Mouse (Mus musculus) lung, adult 2 months (tissue): ENCODE results near the gene Vdr.

Experiments
- CTCF ChIP-seq: fragments of 200-500 bp; IDR thresholded peaks from 2 replicates; pipeline ENCODE4 v1.5.1; 2011; ENCODE audit warnings: mild to moderate bottlenecking, low read length, control low read depth; ENCODE audit not compliant: insufficient read depth
- POLR2A ChIP-seq: fragments of 200-500 bp; IDR thresholded peaks from 2 replicates; pipeline ENCODE4 v1.6.1; 2011; ENCODE audit warnings: low read depth, mild to moderate bottlenecking, control low read depth, low read length, borderline replicate concordance; ENCODE audit errors: extremely low read depth

DNA sequence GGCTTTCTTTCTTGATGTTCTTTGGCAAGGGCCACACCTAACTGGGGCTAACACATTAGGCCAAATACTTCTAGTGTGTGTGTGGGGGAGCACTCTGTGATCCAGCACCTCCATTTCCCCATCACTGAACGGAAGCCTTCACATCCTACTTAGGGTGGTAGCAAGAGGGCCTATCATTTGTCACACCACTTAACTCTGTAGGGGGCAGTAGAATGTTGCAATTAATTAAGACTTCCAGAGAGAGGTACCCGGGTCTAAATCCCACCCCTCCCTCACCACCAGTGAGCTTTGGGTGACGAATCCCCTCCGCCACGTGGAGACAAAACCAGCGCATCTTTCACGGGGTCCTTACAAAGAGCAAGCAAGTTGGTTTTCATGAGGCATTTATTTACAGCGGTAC is 56.4 kb downstream of the Vdr start:
- TF ChIP-seq CTCF (no peak), POLR2A (no peak)
